ENCODE assay signal across 12 mouse cellular contexts in the genomic region with DNA sequence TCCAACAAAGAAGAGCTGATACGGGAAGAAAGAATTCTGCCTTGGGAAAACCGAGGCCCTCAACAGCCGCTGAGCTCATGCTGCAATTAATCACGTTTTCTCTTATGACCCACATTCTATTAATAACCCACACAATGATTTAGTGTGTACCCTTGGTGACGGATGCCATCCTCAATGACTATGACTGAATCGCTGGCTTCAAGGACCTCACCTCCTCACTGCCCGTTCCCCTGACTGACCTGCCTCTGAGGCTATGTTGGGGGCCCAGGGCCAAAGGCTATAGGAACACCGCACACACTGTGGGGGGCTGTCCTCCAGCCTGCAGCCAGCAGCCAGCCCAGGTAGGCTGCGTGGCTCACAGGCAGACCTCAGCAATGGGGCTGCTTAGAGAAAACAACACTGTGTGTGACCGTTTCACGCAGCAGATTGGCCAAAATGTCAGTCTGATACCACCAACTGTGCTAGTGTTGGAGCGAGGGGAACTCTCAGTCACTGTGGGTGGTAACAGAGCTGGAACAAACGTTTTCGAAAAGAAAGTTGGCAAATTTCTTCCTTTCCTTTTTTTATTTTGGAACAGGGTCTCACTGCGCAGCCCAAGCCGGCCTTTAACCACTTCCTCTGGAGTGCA.
DNase-seq lines count a peak whose midpoint lies in the region; ATAC-seq and TF ChIP-seq lines count a peak whose summit lies in the region.
"Had no signal": no experiment of that assay in that cellular context is flagged by ENCODE, and none has a peak within 500 bp of the region (broad histone marks: within the 10 kb centered on the region; RNA-seq: fewer than 3 reads in every experiment).

No protein-coding gene starts in this region.

- H3K4me2 ChIP-seq in hindbrain, embryonic 11.5 days (replicated peaks; ENCODE audit: low read depth, low read length): no peak overlapping the region
- H3K4me2 ChIP-seq in midbrain, postnatal 0 days (ENCODE audit: low read depth, low read length, poor library complexity, severe bottlenecking): no peak overlapping the region
- no peak overlapping the region for H3K4me2 ChIP-seq in hindbrain, postnatal 0 days (ENCODE audit: low read depth, low read length)
- no peak overlapping the region for H3K4me2 ChIP-seq in stomach, postnatal 0 days (replicated peaks; ENCODE audit: low read depth)
- H3K4me2 ChIP-seq: lung, embryonic 15.5 days had no signal

- H3K9me3 ChIP-seq in hindbrain, embryonic 10.5 days: 0 out of 2 replicates have a peak, but pooled peaks cover 2% of the 10 kb centered on the region
- no peaks in the 10 kb centered on the region for H3K9me3 ChIP-seq in hindbrain, embryonic 11.5 days (ENCODE audit: control insufficient read depth, low read length)
- H3K9me3 ChIP-seq in midbrain, postnatal 0 days (ENCODE audit: low read length): no peaks in the 10 kb centered on the region
- H3K9me3 ChIP-seq in midbrain, embryonic 10.5 days (replicated peaks): no peaks in the 10 kb centered on the region
- H3K9me3 ChIP-seq in hindbrain, postnatal 0 days (ENCODE audit: low read length): no peaks in the 10 kb centered on the region
- no peaks in the 10 kb centered on the region for H3K9me3 ChIP-seq in stomach, postnatal 0 days (ENCODE audit: control insufficient read depth, low read length)
- H3K9me3 ChIP-seq: lung, embryonic 15.5 days had no signal

- 80% methylated on average over 16 of the region's 16 CpGs for WGBS in hindbrain, embryonic 10.5 days
- WGBS in hindbrain, embryonic 11.5 days: 73% methylated on average over 16 of the region's 16 CpGs
- WGBS in midbrain, postnatal 0 days: 70% methylated on average over 16 of the region's 16 CpGs
- 86% methylated on average over 16 of the region's 16 CpGs for WGBS in midbrain, embryonic 10.5 days
- 60% methylated on average over 16 of the region's 16 CpGs for WGBS in hindbrain, postnatal 0 days
- 58% methylated on average over 16 of the region's 16 CpGs for WGBS in stomach, postnatal 0 days

- no peak overlapping the region for H3K9ac ChIP-seq in hindbrain, embryonic 11.5 days (ENCODE audit: low read depth, low read length)
- no peak overlapping the region for H3K9ac ChIP-seq in midbrain, postnatal 0 days (replicated peaks; ENCODE audit: low read length, poor library complexity, severe bottlenecking)
- H3K9ac ChIP-seq in hindbrain, postnatal 0 days (replicated peaks; ENCODE audit: low read length): no peak overlapping the region
- H3K9ac ChIP-seq in stomach, postnatal 0 days (ENCODE audit: low read length): no peak overlapping the region
- H3K9ac ChIP-seq: lung, embryonic 15.5 days had no signal

- no peaks in the 10 kb centered on the region for H3K27me3 ChIP-seq in hindbrain, embryonic 10.5 days (ENCODE audit: insufficient read depth, poor library complexity, severe bottlenecking)
- H3K27me3 ChIP-seq in hindbrain, embryonic 11.5 days (ENCODE audit: control insufficient read depth, insufficient read depth, low read length): no peaks in the 10 kb centered on the region
- H3K27me3 ChIP-seq in midbrain, postnatal 0 days (ENCODE audit: insufficient read depth, low read length): no peaks in the 10 kb centered on the region
- peaks cover 56% of the 10 kb centered on the region for H3K27me3 ChIP-seq in midbrain, embryonic 10.5 days (ENCODE audit: low read depth, poor library complexity, severe bottlenecking)
- no peaks in the 10 kb centered on the region for H3K27me3 ChIP-seq in hindbrain, postnatal 0 days (ENCODE audit: insufficient read depth, low read length)
- no peaks in the 10 kb centered on the region for H3K27me3 ChIP-seq in stomach, postnatal 0 days (ENCODE audit: control insufficient read depth, insufficient read depth, low read length)
- H3K27me3 ChIP-seq: lung, embryonic 15.5 days had no signal

- H3K4me3 ChIP-seq in hindbrain, embryonic 10.5 days: no peak overlapping the region
- H3K4me3 ChIP-seq in hindbrain, embryonic 11.5 days (ENCODE audit: low read depth, low read length): no peak overlapping the region
- H3K4me3 ChIP-seq in midbrain, postnatal 0 days (ENCODE audit: low read depth, low read length): no peak overlapping the region
- H3K4me3 ChIP-seq in midbrain, embryonic 10.5 days: no peak overlapping the region
- no peak overlapping the region for H3K4me3 ChIP-seq in hindbrain, postnatal 0 days (ENCODE audit: low read length)
- H3K4me3 ChIP-seq in stomach, postnatal 0 days (ENCODE audit: low read depth, low read length): no peak overlapping the region
- H3K4me3 ChIP-seq: lung, embryonic 15.5 days had no signal

- ATAC-seq in hindbrain, embryonic 11.5 days (ENCODE audit: low FRiP score): no peak
- no peak for ATAC-seq in midbrain, postnatal 0 days (ENCODE audit: low FRiP score)
- ATAC-seq in hindbrain, postnatal 0 days: peak; percentile 19
- peak; percentile 41; the same call in 1 of the 2 replicates for ATAC-seq in stomach, postnatal 0 days (ENCODE audit: low FRiP score, low TSS enrichment)

- 0 out of 2 replicates have a peak, but pooled peaks cover 5% of the 10 kb centered on the region for H3K36me3 ChIP-seq in hindbrain, embryonic 10.5 days
- no peaks in the 10 kb centered on the region for H3K36me3 ChIP-seq in hindbrain, embryonic 11.5 days (ENCODE audit: control insufficient read depth, insufficient read depth, low read length)
- no peaks in the 10 kb centered on the region for H3K36me3 ChIP-seq in midbrain, postnatal 0 days (ENCODE audit: insufficient read depth, low read length)
- no peaks in the 10 kb centered on the region for H3K36me3 ChIP-seq in midbrain, embryonic 10.5 days
- no peaks in the 10 kb centered on the region for H3K36me3 ChIP-seq in hindbrain, postnatal 0 days (ENCODE audit: insufficient read depth, low read length)
- H3K36me3 ChIP-seq in stomach, postnatal 0 days (ENCODE audit: control insufficient read depth, insufficient read depth, low read length): no peaks in the 10 kb centered on the region
- H3K36me3 ChIP-seq: lung, embryonic 15.5 days had no signal

- DNase-seq in hindbrain, embryonic 10.5 days (ENCODE audit: low spot score): no peak
- no peak for DNase-seq in hindbrain, embryonic 11.5 days (ENCODE audit: low spot score)
- DNase-seq in midbrain, postnatal 0 days (ENCODE audit: low spot score): peak; percentile 65
- DNase-seq in midbrain, embryonic 10.5 days (ENCODE audit: low spot score): no peak
- DNase-seq in hindbrain, postnatal 0 days (ENCODE audit: low spot score): peak; percentile 56
- no peak for DNase-seq in stomach, postnatal 0 days (ENCODE audit: low spot score)
- DNase-seq in right cerebral cortex, postnatal 36 days (ENCODE audit: low spot score in 2 of 2): no peak
- no peak for DNase-seq in heart, adult 9 months (ENCODE audit: low spot score in 2 of 2)
- DNase-seq: gastrocnemius, postnatal 14 days; kidney, postnatal 4 days; thymus, postnatal 4 days had no signal

- no peak for TF ChIP-seq CTCF in midbrain, postnatal 0 days (IDR thresholded peaks at IDR 0.05)
- TF ChIP-seq CTCF in hindbrain, postnatal 0 days (IDR thresholded peaks at IDR 0.05; ENCODE audit: low read depth): no peak
- no peak for TF ChIP-seq CTCF in stomach, postnatal 0 days (IDR thresholded peaks at IDR 0.05; ENCODE audit: low read depth)

- peaks cover 42% of the 10 kb centered on the region for H3K4me1 ChIP-seq in hindbrain, embryonic 10.5 days (replicated peaks)
- H3K4me1 ChIP-seq in hindbrain, embryonic 11.5 days (replicated peaks; ENCODE audit: control insufficient read depth, insufficient read depth, low read length): no peaks in the 10 kb centered on the region
- 0 out of 2 replicates have a peak, but pooled peaks cover 3% of the 10 kb centered on the region for H3K4me1 ChIP-seq in midbrain, postnatal 0 days (ENCODE audit: insufficient read depth, low read length)
- peaks cover 67% of the 10 kb centered on the region for H3K4me1 ChIP-seq in midbrain, embryonic 10.5 days
- H3K4me1 ChIP-seq in hindbrain, postnatal 0 days (ENCODE audit: insufficient read depth, low read length): peaks cover 5% of the 10 kb centered on the region; the same call in 1 of the 2 replicates
- H3K4me1 ChIP-seq in stomach, postnatal 0 days (replicated peaks; ENCODE audit: control insufficient read depth, insufficient read depth): peaks cover 2% of the 10 kb centered on the region

- no peak for TF ChIP-seq EP300 in stomach, postnatal 0 days (optimal IDR thresholded peaks at IDR 0.05)

- H3K27ac ChIP-seq in hindbrain, embryonic 10.5 days: 0 out of 2 replicates have a peak overlapping the region, but pooled peaks have one; percentile 23
- H3K27ac ChIP-seq in hindbrain, embryonic 11.5 days (ENCODE audit: low read depth, low read length): no peak overlapping the region
- peak overlapping the region; percentile 63; the same call in 1 of the 2 replicates for H3K27ac ChIP-seq in midbrain, postnatal 0 days (ENCODE audit: low read depth, low read length)
- no peak overlapping the region for H3K27ac ChIP-seq in midbrain, embryonic 10.5 days (replicated peaks)
- H3K27ac ChIP-seq in hindbrain, postnatal 0 days: peak overlapping the region; percentile 62
- 0 out of 2 replicates have a peak overlapping the region, but pooled peaks have one; percentile 30 for H3K27ac ChIP-seq in stomach, postnatal 0 days (replicated peaks)
- H3K27ac ChIP-seq: lung, embryonic 15.5 days had no signal

Comparison
In these comparisons a context has a peak if more than half of its experiments do, and no peak if none do; other contexts are left out.
1. DNase-seq: peak in midbrain, postnatal 0 days (single experiment) and hindbrain, postnatal 0 days (single experiment); none in hindbrain, embryonic 10.5 days (single experiment), hindbrain, embryonic 11.5 days (single experiment), midbrain, embryonic 10.5 days (single experiment), stomach, postnatal 0 days (single experiment), right cerebral cortex, postnatal 36 days (0 of 2) and heart, adult 9 months (0 of 2).
2. H3K27ac ChIP-seq: peak in hindbrain, embryonic 10.5 days (single experiment), midbrain, postnatal 0 days (single experiment), hindbrain, postnatal 0 days (single experiment) and stomach, postnatal 0 days (single experiment); none in hindbrain, embryonic 11.5 days (single experiment) and midbrain, embryonic 10.5 days (single experiment).
3. ATAC-seq: peak in hindbrain, postnatal 0 days (single experiment) and stomach, postnatal 0 days (single experiment); none in hindbrain, embryonic 11.5 days (single experiment) and midbrain, postnatal 0 days (single experiment).